8 mouse cellular contexts compared by ENCODE assay signal in genomic region chr5:108313065-108313860, GRCm38 (mm10). TPM values are rescaled to one million over a fixed set of nuclear protein-coding genes. Genes with fewer than 3 reads are reported as not detected.
DNase-seq lines count a peak whose midpoint lies in the region; ATAC-seq and TF ChIP-seq lines count a peak whose summit lies in the region.

No protein-coding gene starts in this region.

- CTCF ChIA-PET in Patski (lab: Charles Lee) = no interaction called here

- DNase-seq in heart, adult 8-10 months (ENCODE audit: low spot score) = no peak
- no peak for DNase-seq in Patski (ENCODE audit: low read depth, low spot score)
- no peak for DNase-seq in hindbrain, embryonic 10.5 days (ENCODE audit: low spot score)
- DNase-seq in layer of hippocampus, postnatal 25 days (ENCODE audit: extremely low spot score in 1 of 2, low spot score in 1 of 2) = no peak
- DNase-seq in urinary bladder, postnatal 14 days (ENCODE audit: low spot score) = no peak
- DNase-seq in right cerebral cortex, postnatal 14 days = no peak

- peaks cover 12% of the 10 kb centered on the region for H3K4me1 ChIP-seq in heart, embryonic 13.5 days
- H3K4me1 ChIP-seq in hindbrain, embryonic 10.5 days (replicated peaks) = peaks cover 12% of the 10 kb centered on the region

- no peak; the same call in 1 of the 2 replicates for ATAC-seq in heart, embryonic 13.5 days (ENCODE audit: extremely low read depth, insufficient number of reproducible peaks, low FRiP score, low TSS enrichment)
- peak; percentile 7 for ATAC-seq in Patski

- no peaks in the 10 kb centered on the region for H3K9me3 ChIP-seq in heart, embryonic 13.5 days
- no peaks in the 10 kb centered on the region for H3K9me3 ChIP-seq in hindbrain, embryonic 10.5 days

- H3K4me3 ChIP-seq in heart, embryonic 13.5 days = peak overlapping the region; percentile 66
- H3K4me3 ChIP-seq in hindbrain, embryonic 10.5 days = peak overlapping the region; percentile 88
- H3K4me3 ChIP-seq in macrophage (ENCODE audit: inconsistent target) = peak overlapping the region; percentile 85

- H3K9ac ChIP-seq in heart, embryonic 13.5 days = peak overlapping the region; percentile 96

- H3K36me3 ChIP-seq in heart, embryonic 13.5 days = peaks cover 13% of the 10 kb centered on the region
- peaks cover 12% of the 10 kb centered on the region; the same call in 1 of the 2 replicates for H3K36me3 ChIP-seq in hindbrain, embryonic 10.5 days
- peaks cover 10% of the 10 kb centered on the region; the same call in 1 of the 2 replicates for H3K36me3 ChIP-seq in macrophage (ENCODE audit: inconsistent target)

- no peak for TF ChIP-seq CTCF in Patski (IDR thresholded peaks at IDR 0.05)

- H3K27me3 ChIP-seq in heart, embryonic 13.5 days (replicated peaks) = no peaks in the 10 kb centered on the region
- no peaks in the 10 kb centered on the region for H3K27me3 ChIP-seq in Patski
- H3K27me3 ChIP-seq in hindbrain, embryonic 10.5 days (ENCODE audit: insufficient read depth, poor library complexity, severe bottlenecking) = no peaks in the 10 kb centered on the region

- WGBS in heart, embryonic 13.5 days = 6% methylated on average over 16 of the region's 16 CpGs
- 10% methylated on average over 16 of the region's 16 CpGs for WGBS in hindbrain, embryonic 10.5 days
- 5% methylated on average over 16 of the region's 16 CpGs for WGBS in macrophage (ENCODE audit: missing documents)

- POLR2A ChIA-PET in Patski (lab: Charles Lee) = interaction anchor here (0.6 to 0.7 kb wide), 2 partner anchors 28 to 109 kb away, joined by 3 to 5 read pairs; no protein-coding TSS in a partner anchor

- H3K27ac ChIP-seq in heart, embryonic 13.5 days (replicated peaks) = peak overlapping the region; percentile 76; the same call in 1 of the 2 replicates
- peak overlapping the region; percentile 93 for H3K27ac ChIP-seq in hindbrain, embryonic 10.5 days
- peak overlapping the region; percentile 73 for H3K27ac ChIP-seq in macrophage

- in situ Hi-C loops in Patski (cut with MboI; ENCODE audit: low pct_unique_long_range_greater_than_20kb) = no loop called here

- H3K79me2 ChIP-seq in macrophage (ENCODE audit: inconsistent target) = peaks cover 11% of the 10 kb centered on the region

- H3K4me2 ChIP-seq in heart, embryonic 13.5 days = peak overlapping the region; percentile 93

RNA-seq across cellular contexts. Expression of gene Pigg, which starts 0.9 kb away (rescaled TPM):
- 5.0 and 5.1 TPM in 2 replicates for polyA plus RNA-seq in heart, embryonic 13.5 days (2015; fragmentation: Nextera tagmentation; extraction: Ambion mirVana)
- 10 to 100 TPM; 10.4 to 12.9 (median 12.2) TPM for total RNA-seq in heart, adult 8-10 months (2022)
- polyA plus RNA-seq in Patski (2021) (17.0 TPM), macrophage (2018) (6.0 to 9.1 TPM (median 6.8 TPM) in 3 replicates)
- 5.8 and 6.0 TPM in 2 replicates for polyA plus RNA-seq in hindbrain, embryonic 10.5 days (2016; fragmentation: Nextera tagmentation; extraction: Ambion mirVana)
- 10 to 100 TPM in 23 of 26 experiments, 1 to 10 TPM in 3; 6.7 to 18.7 (median 14.1) TPM for total RNA-seq in macrophage (2018; cell fraction: chromatin; rRNA removed)
- 1 to 10 TPM; 5.0 to 9.7 (median 6.8) TPM for total RNA-seq in macrophage (2018; cell fraction: cytosol; rRNA removed)
- total RNA-seq in macrophage (2018; cell fraction: nucleus; rRNA removed) = 10 to 100 TPM; 11.1 to 21.1 (median 15.1) TPM
- total RNA-seq in layer of hippocampus, postnatal 25 days (2021) = 10 to 100 TPM; 10.9 to 11.5 TPM

RNA-seq across cellular contexts. Expression of gene Dr1, which starts 44.6 kb away (rescaled TPM):
- 24.3 and 24.9 TPM in 2 replicates for polyA plus RNA-seq in heart, embryonic 13.5 days (2015; fragmentation: Nextera tagmentation; extraction: Ambion mirVana)
- total RNA-seq in heart, adult 8-10 months (2022) = 10 to 100 TPM; 18.3 to 21.6 (median 19.3) TPM
- 36.5 TPM for polyA plus RNA-seq in Patski (2021)
- polyA plus RNA-seq in hindbrain, embryonic 10.5 days (2016; fragmentation: Nextera tagmentation; extraction: Ambion mirVana) = 40.3 and 47.2 TPM in 2 replicates
- total RNA-seq in macrophage (2018; cell fraction: chromatin; rRNA removed) = 100 to 1,000 TPM in 1 of 26 experiments, 10 to 100 TPM in 24, 1 to 10 TPM in 1; 9.8 to 105 (median 23.1) TPM
- 10 to 100 TPM; 44.0 to 69.2 (median 52.4) TPM for total RNA-seq in macrophage (2018; cell fraction: cytosol; rRNA removed)
- 10 to 100 TPM; 23.5 to 99.4 (median 47.6) TPM for total RNA-seq in macrophage (2018; cell fraction: nucleus; rRNA removed)
- 45.0 to 52.6 TPM (median 50.9 TPM) in 3 replicates for polyA plus RNA-seq in macrophage (2018)
- total RNA-seq in layer of hippocampus, postnatal 25 days (2021) = 10 to 100 TPM; 46.1 to 47.8 TPM

RNA-seq across cellular contexts. Expression of gene Gm42517, which starts 54.5 kb away (rescaled TPM):
- polyA plus RNA-seq in heart, embryonic 13.5 days (2015; fragmentation: Nextera tagmentation; extraction: Ambion mirVana) = 0.10 TPM in 1 of 2 replicates, not detected in the other
- total RNA-seq in heart, adult 8-10 months (2022) = 1 to 10 TPM; 2.6 to 4.8 (median 3.6) TPM
- polyA plus RNA-seq in Patski (2021) = 10.3 TPM
- not detected in 2 replicates for polyA plus RNA-seq in hindbrain, embryonic 10.5 days (2016; fragmentation: Nextera tagmentation; extraction: Ambion mirVana)
- 10 to 100 TPM in 4 of 26 experiments, 1 to 10 TPM in 22; 1.8 to 31.1 (median 5.2) TPM for total RNA-seq in macrophage (2018; cell fraction: chromatin; rRNA removed)
- 10 to 100 TPM in 16 of 26 experiments, 1 to 10 TPM in 10; 6.8 to 38.4 (median 14.4) TPM for total RNA-seq in macrophage (2018; cell fraction: cytosol; rRNA removed)
- total RNA-seq in macrophage (2018; cell fraction: nucleus; rRNA removed) = 10 to 100 TPM in 23 of 26 experiments, 1 to 10 TPM in 3; 5.6 to 45.0 (median 15.8) TPM
- polyA plus RNA-seq in macrophage (2018) = 5.7 to 18.2 TPM (median 14.7 TPM) in 3 replicates
- 10 to 100 TPM; 55.4 to 61.2 TPM for total RNA-seq in layer of hippocampus, postnatal 25 days (2021)
